Mouse (Mus musculus) liver, adult (tissue): ENCODE data around the gene Krt83.

Experiments
- GATA4 ChIP-seq: IDR thresholded peaks from 2 replicates; pipeline ENCODE4 v1.6.1; 2014; ENCODE audit warnings: mild to moderate bottlenecking, low read length; ENCODE audit not compliant: insufficient replicate concordance

Krt83 gene

DNA sequence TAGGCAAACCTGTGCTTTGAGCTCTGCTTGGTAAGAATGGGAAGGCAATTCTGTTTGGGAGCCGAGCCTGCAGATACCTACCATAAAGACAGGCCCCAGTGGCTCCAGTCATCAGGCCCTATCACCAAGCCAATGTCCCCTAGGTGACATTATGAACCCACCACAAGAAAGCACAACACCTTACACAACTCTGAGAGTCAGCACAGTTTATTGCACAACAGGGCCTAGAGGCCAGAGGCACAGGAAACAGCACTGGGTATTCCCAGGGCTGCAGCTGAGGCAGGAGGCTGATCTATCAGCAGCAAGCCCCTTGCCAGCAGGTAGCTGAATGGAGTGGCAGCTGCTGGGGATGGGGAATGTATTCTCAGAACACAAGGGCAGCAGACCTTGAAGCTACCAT, 6.4 kb downstream of the Krt83 start:
- no peak for TF ChIP-seq GATA4

DNA sequence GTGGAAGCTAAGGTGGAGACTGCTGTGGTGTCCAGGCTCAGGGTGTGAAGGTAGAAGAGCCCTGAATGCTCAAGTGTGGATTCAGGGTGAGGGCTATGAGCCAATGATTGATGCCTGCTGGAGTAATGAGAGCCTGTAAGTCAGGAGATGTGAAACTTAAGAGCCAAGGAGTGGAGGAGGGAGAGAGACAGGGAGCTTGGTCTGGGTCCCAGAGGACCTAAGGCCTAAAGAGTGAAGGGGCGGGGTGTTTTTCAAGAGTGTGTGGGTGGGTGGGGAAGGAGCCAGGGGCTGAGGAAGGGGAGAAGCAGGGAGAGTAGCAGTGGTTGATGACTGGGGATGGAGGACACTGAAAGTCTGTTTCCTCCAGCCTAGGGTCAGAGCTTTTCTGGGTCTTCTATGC, 7.7 kb downstream of the Krt83 start:
- TF ChIP-seq GATA4: no peak

DNA sequence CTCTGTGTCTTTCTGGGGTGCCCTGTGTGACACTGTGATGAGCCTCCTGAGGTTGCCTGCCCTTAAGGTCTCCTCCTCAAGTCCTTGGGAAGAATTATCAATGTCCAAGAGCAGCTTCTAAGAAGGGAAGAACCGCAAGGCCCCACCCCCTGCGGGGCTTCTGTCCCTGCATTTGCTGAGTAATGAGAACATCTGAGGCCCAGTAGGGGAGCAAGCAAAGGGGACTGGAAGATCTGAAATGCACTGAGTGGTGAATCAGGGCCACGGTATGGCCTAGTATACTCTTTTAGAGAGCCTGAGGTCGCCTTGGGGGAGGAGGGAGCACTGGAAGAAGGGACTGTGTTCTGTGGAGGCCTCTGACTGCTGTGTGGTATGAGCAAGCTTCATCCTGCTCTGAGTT, 9.3 kb downstream of the Krt83 start:
- no peak for TF ChIP-seq GATA4

DNA sequence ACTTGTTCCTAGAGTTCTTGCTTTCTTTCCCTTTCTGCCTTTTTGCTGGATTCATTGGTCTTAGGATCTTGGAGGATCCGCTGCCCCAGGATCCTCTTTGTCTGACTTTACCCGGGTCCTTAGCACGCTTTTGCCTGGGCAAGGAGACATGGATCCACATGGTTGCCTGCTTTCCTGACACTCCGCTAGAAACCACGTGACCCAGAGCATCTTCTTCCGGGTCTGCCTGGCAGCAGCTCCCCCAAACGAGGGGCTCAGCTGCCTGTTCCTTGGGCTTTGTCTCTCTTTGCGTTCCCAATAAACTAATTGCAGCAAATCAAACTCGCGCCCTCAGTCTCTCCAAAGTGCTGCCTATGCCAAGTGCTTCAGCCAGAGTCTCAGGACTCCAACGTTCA, 11.6 kb downstream of the Krt83 start:
- no peak for TF ChIP-seq GATA4

DNA sequence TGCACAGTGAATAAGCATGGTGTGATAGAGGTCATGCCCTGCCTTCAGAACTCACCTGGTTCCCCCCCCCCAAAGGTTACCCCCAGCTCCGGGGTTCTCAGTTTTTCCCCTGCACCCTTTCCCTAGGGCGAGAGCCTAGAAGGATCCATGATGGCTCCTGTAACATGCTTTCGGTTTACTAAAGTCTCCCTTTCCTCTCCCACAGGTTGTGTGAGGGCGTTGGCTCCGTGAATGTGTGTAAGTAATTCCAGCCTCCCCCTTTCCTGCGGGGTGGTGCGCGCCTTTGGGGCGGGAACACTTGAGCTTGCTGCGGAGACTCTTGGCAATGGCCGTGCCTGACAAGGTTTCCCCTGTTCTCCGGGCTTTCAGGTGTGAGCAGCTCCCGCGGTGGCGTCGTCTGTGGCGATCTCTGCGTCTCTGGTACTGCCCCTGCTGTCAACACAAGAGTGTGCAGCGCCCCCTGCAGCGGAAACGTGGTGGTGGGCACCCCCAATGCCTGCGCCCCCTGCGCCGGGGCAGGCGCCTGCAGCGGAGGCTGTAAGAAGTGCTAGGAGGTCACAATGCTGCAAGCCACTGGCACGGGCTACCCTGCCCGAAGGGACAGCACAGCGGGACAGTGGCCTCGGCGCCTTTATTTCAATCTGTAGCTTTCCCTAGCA, 12.2 kb downstream of the Krt83 start:
- TF ChIP-seq GATA4: no peak

DNA sequence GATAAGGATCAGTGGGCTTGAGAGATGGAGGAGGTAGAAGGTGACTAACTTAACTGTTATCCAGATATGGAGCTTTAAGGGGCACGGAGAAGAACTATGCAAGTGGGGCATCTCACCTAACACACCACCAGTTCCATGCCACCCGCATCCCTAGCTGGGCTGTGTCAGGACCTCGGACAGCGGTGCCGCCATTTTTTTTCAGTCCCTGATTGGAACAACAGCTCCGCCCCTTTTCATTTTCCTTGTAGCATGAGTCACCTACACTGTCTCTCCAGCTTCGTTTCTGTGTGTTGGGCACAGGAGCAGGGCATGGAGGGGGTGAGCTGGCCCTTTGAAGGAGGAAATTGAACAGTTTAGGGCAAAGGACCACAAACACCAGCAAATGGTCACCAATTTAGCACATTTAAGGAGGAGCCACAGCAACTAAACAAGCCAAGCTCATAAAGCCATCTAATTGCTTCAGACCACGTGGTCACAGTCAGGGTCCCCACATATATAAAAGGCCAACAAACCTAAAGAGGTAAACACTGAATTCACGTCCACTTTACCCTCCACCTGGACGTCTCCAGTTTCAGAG, 18.3 kb downstream of the Krt83 start, which contains the start of gene Krt86:
Krt86 (plus strand) TSS at position 527 of the 577 bp plus-strand sequence.
- no peak for TF ChIP-seq GATA4

DNA sequence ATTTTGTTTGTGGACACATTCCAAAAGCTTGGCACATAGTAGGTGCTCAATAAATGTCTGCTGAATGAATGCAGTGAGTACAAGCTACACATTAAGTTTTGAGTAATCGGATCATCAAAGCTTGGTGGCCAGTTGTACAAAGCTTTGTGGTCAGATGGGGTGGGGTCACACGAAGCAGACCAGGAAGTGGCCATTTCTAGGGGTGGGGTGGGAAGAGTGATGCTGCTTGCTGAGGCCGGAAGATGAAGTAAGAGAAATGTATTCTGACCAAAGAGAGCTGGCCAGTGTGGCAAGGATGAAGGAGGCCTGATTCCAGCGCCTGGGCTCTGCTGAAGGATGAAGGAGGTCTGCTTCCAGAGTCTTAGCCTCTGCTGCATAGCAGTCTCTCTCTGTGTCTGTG, 22.2 kb downstream of the Krt83 start:
- TF ChIP-seq GATA4: no peak

DNA sequence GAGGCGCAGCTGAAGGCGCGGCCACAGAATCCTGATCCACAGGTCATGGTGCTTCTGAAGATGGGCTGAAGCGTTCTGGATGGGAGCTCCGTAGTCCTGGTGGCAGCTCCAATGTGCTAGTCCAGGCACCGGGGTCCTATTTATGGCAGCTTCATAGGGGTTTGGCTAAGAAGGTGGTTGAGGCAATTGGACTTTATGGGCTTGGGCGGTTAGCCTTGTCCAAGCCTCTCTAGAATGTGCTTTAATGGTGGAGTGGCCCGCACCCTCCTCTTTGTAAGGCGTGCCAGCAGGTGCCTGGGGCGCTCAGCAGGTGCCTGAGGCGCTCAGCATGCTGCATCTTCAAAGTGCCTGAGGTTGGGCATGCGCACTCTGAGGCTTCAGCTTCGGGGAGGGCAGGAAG, 27.7 kb downstream of the Krt83 start, which contains the start of gene Krt81:
Krt81 (minus strand) TSS at position 101 of the 400 bp plus-strand sequence.
- TF ChIP-seq GATA4: no peak

DNA sequence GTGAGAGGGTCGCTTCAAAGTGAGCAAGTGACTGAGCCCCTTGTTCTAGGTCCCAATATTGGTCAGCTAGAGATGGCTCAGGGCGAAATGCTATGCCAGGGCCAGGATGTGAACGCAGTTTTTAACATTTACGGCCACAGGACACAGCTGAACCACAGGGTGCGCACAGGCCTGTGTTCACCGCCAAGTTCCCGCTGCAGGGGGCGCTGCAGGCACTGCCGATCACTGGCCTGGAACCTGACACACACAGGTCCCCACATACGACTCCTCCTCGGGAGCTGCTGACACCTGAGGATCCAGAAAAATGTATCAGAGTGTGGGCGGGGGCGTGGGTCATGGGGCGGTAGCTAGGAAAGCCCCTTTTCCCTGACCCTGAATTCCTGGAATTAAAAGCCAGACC, 32.0 kb downstream of the Krt83 start:
- no peak for TF ChIP-seq GATA4

DNA sequence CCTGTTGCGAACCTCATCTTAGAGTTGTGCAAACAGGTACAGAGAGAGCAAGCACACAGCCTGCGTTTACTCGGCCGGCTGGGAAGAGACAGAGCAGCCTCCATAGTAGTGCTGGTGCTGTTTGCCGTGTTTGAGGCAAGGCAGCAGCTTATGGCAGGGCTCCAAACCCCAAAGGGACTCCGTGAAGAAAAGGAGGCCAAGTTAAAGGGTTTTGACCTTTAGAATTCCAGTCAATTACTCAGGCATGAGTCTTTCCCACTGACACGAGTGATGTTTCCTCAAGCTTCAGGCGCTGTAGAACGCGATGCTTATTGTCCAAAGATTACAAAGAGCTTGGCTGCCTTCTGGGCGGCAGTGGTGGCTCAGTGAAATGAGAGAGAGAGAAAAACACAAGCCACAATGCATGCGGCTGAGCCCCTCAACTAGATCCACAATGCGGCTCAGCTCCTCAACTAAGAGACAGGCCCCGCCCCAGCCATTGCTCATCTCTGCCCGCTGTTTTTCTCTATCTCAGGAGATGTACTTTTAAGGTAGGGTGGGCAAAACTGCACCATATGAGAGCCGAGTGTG, 32.9 kb downstream of the Krt83 start:
- TF ChIP-seq GATA4: no peak

DNA sequence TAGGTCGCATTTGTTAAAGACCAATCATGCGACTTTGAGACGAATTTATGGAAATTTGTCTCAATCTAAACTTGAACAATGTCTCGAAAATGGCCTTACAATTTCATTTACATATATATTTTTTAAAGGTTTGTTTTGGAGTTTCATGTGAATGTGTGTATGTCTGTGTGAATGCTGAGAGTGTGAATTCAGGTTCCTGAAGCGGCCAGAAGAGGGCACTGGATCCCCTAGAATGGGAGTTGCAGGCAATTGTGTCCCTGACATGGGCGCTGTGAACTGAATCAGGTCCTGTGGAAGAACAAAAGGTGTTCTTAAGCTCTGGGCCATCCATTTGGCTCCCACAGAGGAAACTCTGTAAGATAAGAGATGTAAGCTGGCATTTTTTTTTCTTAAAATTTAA, 35.4 kb downstream of the Krt83 start:
- no peak for TF ChIP-seq GATA4

DNA sequence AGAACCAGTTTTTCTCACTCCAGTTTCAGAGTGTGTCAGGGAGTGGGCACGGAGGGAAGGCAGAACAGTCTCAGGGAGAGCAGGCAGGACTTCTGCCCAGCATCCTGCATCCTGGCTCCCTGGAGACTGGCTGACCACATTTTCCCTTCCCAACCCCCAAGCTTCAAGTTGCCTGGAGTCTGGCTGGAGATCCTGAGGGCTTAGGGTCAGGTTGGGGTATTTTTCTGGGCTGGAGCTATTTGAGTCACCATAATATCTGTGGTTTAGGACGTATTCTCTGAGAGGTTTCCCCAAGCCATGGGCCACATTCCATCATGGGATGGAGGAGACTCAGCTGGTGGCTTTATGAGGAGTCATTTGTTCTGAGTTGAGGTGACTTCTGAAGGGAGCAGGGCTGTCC, 36.0 kb downstream of the Krt83 start:
- no peak for TF ChIP-seq GATA4

DNA sequence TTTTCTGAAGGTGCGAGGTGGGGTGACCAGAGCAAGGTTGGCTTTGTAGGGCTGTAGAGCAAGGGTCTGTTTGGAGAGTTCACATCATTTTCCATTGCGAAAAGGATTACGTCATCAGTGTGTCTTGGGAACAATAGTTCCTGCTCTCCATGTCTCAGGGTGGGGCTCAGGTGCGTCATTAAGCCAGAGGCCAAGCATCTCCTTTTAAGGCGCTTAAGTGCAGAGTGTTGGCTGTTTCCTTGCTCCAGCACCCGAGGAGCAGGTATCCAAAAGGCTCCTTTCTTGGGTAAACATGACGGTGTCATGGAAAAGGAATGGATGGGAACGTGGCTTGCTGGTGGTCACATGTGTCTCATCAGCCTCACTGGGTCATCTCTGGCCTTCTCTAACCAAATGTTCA, 36.5 kb downstream of the Krt83 start:
- no peak for TF ChIP-seq GATA4

DNA sequence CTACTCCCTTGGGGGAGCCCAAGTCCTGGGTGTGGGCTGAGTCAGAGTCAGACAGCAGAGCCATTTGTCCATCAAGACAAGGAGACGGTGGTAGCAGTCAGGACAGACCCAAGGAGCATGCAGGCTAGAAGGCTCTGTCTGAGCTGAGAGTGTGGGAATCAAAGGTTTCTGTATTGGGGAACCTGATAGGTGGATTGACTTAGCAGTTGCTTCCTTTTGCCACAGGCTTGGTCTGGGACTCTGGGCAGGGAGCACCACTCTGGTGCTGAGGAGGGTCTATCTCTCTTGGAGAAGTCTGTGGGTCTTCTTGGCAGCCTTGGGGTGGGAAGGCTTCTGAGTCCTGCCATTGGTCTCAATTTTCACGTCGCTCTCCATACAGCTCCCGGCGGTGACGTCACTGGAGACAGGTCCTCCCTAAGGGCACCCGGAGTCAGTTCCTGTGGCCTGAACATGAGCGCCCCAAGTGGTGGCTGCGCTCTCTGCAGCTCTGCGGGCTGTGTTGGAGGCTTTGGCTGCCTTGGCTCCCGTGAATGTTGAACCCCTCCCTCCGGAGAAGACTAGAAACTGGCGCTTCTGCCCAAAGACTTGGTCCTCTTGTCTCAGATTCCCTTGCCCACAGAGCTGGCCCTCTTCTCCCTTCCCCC, 38.1 kb downstream of the Krt83 start:
- TF ChIP-seq GATA4: no peak

DNA sequence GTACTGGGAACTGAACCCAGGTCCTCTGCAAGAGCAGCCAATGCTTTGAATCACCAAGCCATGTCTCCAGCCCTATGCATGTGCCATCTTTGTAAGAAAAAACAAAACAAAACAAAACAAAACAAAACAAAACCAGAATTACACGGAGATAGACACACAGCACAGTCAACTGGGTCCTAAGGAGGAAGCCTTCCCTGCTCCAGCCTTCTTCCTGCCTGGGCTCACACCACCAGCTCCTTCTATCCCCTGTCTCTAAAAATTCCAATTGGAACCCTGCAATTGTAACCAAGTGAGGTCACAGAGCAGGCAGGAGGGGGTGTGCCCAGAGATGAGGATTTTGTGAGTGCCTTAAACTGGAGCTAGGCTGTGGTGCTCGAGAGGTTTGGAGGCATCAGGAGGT, 43.9 kb downstream of the Krt83 start, which contains the start of gene Krt88:
Krt88 (plus strand) TSS at position 301 of the 400 bp plus-strand sequence.
- no peak for TF ChIP-seq GATA4

DNA sequence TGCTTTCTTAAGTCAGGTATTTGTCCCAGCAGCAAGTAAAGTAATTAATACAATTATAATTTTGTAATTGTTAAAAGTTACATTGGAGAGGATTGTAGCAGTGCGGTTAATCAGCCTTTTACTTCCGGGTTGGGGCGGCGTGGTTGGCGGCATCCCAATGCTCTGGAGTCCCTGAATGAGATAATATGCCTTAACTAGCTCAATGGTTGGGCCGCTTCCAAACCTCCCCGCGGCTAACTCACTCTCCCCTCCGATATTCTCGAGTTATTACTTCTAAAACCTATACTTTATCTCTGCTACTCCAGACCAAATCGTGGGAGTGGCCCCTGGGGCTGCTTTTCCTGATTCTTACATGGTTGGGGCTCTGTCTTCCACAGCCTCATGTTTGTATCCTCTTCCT, 44.7 kb downstream of the Krt83 start:
- no peak for TF ChIP-seq GATA4
